Mouse (Mus musculus): ENCODE data around the gene Camkk1. TPM values are rescaled to one million over a fixed set of nuclear protein-coding genes. Genes with fewer than 3 reads are reported as not detected.

Camkk1 gene
- polyA plus RNA-seq, 1 experiment from 2014 or later = 0.90 TPM

GRCm38 (mm10) chr11:73087700-73088480, 69.1 kb downstream of the Camkk1 start:
- no peak overlapping the region for H3K4me3 ChIP-seq (replicated peaks)
- no peak overlapping the region for H3K9ac ChIP-seq
- WGBS (ENCODE audit: insufficient replicate concordance) = 47% methylated on average over 6 of the region's 6 CpGs

GRCm38 (mm10) chr11:73090283-73090682, 71.5 kb downstream of the Camkk1 start, which contains the start of gene Itgae:
Gene Itgae (plus strand): TSS chr11:73090583.
- Histone ChIP-seq H3K4me3 (replicated peaks) (no peak within 1 kb of the TSS), H3K27me3 (no peaks in the 10 kb centered on the region), H3K27ac (no peak within 1 kb of the TSS), H3K36me3 (0 out of 2 replicates have a peak, but pooled peaks cover 1% of the 10 kb centered on the region), H3K9me3 (replicated peaks) (no peaks in the 10 kb centered on the region), H3K9ac (no peak within 1 kb of the TSS), H3K4me1 (replicated peaks) (peaks cover 10% of the 10 kb centered on the region), H3K4me2 (no peak within 1 kb of the TSS)
- DNase-seq = no peak
- 39% methylated on average over 4 of the region's 4 CpGs for WGBS (ENCODE audit: insufficient replicate concordance)
- no peak for ATAC-seq (ENCODE audit: low read depth)

More at GRCm38 (mm10) chr11:73087700-73088480, 69.1 kb downstream of the Camkk1 start:
- H3K4me1 ChIP-seq (replicated peaks) = peaks cover 23% of the 10 kb centered on the region
- H3K27me3 ChIP-seq = no peaks in the 10 kb centered on the region
- peaks cover 17% of the 10 kb centered on the region for H3K36me3 ChIP-seq
- H3K27ac ChIP-seq = no peak overlapping the region
- ATAC-seq (ENCODE audit: low read depth) = no peak
- DNase-seq = no peak
- H3K4me2 ChIP-seq = no peak overlapping the region
- no peaks in the 10 kb centered on the region for H3K9me3 ChIP-seq (replicated peaks)

GRCm38 (mm10) chr11:73090826-73091225, 72.0 kb downstream of the Camkk1 start:
- Histone ChIP-seq H3K27me3 (no peaks in the 10 kb centered on the region), H3K4me1 (replicated peaks) (peaks cover 8% of the 10 kb centered on the region; the same call in 1 of the 2 replicates), H3K36me3 (no peaks in the 10 kb centered on the region), H3K4me3 (replicated peaks) (no peak overlapping the region), H3K9ac (no peak overlapping the region), H3K4me2 (no peak overlapping the region), H3K9me3 (replicated peaks) (no peaks in the 10 kb centered on the region), H3K27ac (no peak overlapping the region)
- 77% methylated on average over 2 of the region's 2 CpGs for WGBS (ENCODE audit: insufficient replicate concordance)
- ATAC-seq (ENCODE audit: low read depth) = no peak
- no peak for DNase-seq

Other genes starting within 250 kb of the Camkk1 start
- 4.1 and 4.8 TPM in 2 replicates for gene Cyb5d2, start 222.9 kb upstream of the Camkk1 start, polyA plus RNA-seq (2015; fragmentation: Nextera tagmentation; extraction: Ambion mirVana)
- 3.8 and 4.2 TPM in 2 replicates for gene Zzef1, start 222.8 kb upstream of the Camkk1 start, polyA plus RNA-seq (2015; fragmentation: Nextera tagmentation; extraction: Ambion mirVana)
- gene Atp2a3, start 57.8 kb upstream of the Camkk1 start, polyA plus RNA-seq (2015; fragmentation: Nextera tagmentation; extraction: Ambion mirVana) = 8.2 and 11.1 TPM in 2 replicates
- gene P2rx1, start 19.9 kb upstream of the Camkk1 start, polyA plus RNA-seq (2015; fragmentation: Nextera tagmentation; extraction: Ambion mirVana) = 8.7 and 8.9 TPM in 2 replicates
- 5.7 and 6.2 TPM in 2 replicates for gene Ncbp3, start 28.8 kb downstream of the Camkk1 start, polyA plus RNA-seq (2015; fragmentation: Nextera tagmentation; extraction: Ambion mirVana)
- 0.12 TPM in 2 replicates for gene Itgae, start 71.6 kb downstream of the Camkk1 start, polyA plus RNA-seq (2015; fragmentation: Nextera tagmentation; extraction: Ambion mirVana)
- 13.8 and 15.6 TPM in 2 replicates for gene Haspin, start 119.3 kb downstream of the Camkk1 start, polyA plus RNA-seq (2015; fragmentation: Nextera tagmentation; extraction: Ambion mirVana)
- 0.19 and 0.20 TPM in 2 replicates for gene P2rx5, start 141.4 kb downstream of the Camkk1 start, polyA plus RNA-seq (2015; fragmentation: Nextera tagmentation; extraction: Ambion mirVana)
- 97.4 and 98.5 TPM in 2 replicates for gene Emc6, start 158.0 kb downstream of the Camkk1 start, polyA plus RNA-seq (2015; fragmentation: Nextera tagmentation; extraction: Ambion mirVana)
- 32.1 and 34.8 TPM in 2 replicates for gene Tax1bp3, start 158.1 kb downstream of the Camkk1 start, polyA plus RNA-seq (2015; fragmentation: Nextera tagmentation; extraction: Ambion mirVana)
- 6.2 and 7.6 TPM in 2 replicates for gene Ctns, start 180.0 kb downstream of the Camkk1 start, polyA plus RNA-seq (2015; fragmentation: Nextera tagmentation; extraction: Ambion mirVana)
- gene Shpk, start 180.5 kb downstream of the Camkk1 start, polyA plus RNA-seq (2015; fragmentation: Nextera tagmentation; extraction: Ambion mirVana) = 2.2 TPM in 2 replicates
- not detected in 2 replicates for gene Trpv1, start 215.3 kb downstream of the Camkk1 start, polyA plus RNA-seq (2015; fragmentation: Nextera tagmentation; extraction: Ambion mirVana)
- 0.01 TPM in 1 of 2 replicates, not detected in the other for gene Trpv3, start 248.4 kb downstream of the Camkk1 start, polyA plus RNA-seq (2015; fragmentation: Nextera tagmentation; extraction: Ambion mirVana)

Measured in liver, embryonic 13.5 days (tissue).